Mouse (Mus musculus) frontal cortex, postnatal 10 days (tissue): ENCODE measurements at regions not wholly inside any gene's neighbourhood (a gene's known extent, or its start where the extent isn't known, plus 50 kb on each side); places are given as distances from the start of the nearest gene placed in this dataset.

Source experiments
- DNase-seq, 2 experiments: peaks; one replicate each; pipeline ENCODE4 v3.0.0; 2022; ENCODE audit warnings: low spot score in 2 of 2, mixed read lengths in 1 of 2

DNA sequence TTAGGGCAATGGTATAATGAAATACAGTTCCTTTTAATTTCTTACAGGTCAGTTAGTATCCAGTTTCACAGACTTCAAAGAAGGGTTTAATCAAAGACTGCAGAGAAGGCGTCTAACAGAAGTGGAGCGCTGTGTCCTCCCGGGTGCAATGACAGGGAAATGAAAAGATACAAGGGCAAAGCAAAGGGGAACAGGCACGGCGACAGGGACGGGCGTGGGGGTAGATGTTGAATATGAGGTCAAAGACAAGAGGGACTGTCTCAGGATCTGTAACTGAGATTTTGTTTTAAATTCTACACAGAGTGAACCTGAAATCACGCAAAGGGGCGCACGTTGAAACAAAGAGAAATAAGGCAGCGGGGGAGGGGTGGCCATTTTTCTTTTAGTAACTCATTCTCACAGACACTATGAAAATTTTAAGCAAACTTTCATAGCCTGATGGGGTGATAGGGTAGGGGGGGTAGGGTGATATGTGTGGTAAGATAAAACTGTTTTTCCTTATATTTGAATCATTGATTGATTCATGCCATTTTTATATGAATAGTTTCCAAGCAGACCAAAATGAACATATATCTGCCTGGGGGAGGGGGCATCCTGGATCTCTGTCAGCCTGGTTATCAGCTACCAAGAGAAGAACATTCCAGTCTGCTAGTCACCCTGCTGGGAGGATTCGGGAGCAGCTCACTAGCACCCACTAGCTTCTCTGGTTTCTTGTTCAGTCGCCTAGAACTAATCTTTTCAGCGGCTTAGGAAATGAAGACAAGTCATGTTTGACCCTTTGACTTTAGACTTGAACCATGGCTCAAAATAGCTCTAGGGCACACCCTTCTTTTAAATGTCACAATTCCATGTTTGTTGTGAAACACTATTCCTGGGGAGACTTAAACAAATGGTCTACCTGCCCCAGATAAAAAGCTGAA is 139.1 kb upstream of the Map3k7 start:
- DNase-seq: no peak

DNA sequence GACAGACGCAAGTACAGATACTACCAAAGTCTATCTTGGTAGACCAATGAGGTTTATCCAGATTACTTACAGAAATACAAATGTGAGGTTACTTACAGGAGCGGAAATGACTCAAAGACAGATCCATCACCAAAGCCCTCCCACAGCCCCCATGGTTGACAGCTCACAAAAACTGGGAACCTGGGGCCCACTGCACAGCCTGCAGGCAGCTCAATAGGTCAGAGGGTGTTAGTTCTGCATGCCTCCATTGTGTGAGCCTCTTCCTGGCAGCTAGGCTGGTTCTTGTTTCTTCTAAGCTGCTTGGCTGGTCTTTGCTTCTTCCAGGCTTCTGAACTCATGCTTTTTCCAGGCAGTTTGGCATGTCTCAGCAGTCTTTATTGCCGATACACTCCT is 138.5 kb upstream of the Map3k7 start:
- no peak for DNase-seq

GRCm38 (mm10) chr4:31826661-31827060 is 137.2 kb upstream of the Map3k7 start:
- DNase-seq: no peak

DNA sequence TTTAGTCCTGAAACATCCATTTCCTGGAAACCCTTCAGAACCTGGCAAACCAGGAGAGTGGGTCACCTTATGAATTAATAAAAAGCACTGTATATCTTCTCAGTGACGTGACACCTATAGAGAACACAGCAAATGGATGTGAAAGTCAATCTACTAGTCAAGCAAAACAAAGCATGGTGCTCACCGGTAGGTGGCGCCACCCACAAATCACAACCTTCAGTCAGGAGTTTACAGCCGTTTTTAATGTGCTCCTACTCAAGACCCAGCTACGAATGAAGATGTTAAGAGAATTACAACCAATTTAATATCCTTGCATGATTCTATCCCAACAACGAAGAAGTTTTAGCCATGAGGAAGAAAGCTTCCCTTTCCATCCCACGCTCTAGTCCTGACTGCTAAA is 136.6 kb upstream of the Map3k7 start:
- DNase-seq: no peak

DNA sequence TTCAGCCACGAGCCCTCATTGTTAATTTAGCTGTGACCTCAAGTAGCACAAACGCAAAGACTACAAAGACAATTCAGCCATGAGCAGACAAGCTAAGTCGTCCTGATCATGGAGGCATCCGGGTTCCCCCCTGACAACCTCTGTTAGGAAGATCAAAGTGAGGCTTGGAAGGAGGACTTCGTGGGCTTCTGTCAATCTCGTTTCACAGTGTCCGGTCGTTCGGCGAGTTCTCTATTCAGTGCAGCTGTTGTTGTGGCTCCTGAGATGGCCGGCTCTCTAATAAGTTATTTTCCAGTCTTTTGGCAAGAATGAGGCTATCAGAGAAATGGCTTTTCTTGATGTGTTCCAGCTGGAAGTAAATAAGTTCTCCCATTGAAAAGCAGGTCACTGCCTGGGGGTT is 133.7 kb upstream of the Map3k7 start:
- no peak for DNase-seq

- DNase-seq: no peak
Observed at GRCm38 (mm10) chr4:31831469-31831868, 132.4 kb upstream of the Map3k7 start.

- DNase-seq: no peak
Observed at GRCm38 (mm10) chr4:31833828-31834227, 130.1 kb upstream of the Map3k7 start.

GRCm38 (mm10) chr4:31835051-31835450 is 128.8 kb upstream of the Map3k7 start:
- no peak for DNase-seq

DNA sequence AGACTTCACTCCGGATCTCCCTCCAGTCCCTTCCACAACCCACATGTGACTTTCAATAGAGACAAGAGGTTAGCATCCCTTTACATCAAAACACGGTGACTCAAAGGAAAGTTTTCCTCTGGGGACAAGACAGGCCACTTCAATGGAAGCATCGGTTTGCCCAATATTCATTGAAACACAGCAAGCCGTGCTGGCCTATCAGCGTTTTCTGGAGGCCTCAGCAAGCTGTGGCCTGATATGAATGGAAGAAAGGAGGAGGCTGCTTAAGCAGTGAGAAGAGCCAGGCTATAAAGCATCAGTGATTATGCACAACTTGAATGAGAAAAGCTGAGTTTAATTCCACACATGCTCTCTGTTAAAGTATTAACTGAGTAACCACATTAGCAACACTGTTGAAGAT is 125.3 kb upstream of the Map3k7 start:
- DNase-seq: no peak

DNA sequence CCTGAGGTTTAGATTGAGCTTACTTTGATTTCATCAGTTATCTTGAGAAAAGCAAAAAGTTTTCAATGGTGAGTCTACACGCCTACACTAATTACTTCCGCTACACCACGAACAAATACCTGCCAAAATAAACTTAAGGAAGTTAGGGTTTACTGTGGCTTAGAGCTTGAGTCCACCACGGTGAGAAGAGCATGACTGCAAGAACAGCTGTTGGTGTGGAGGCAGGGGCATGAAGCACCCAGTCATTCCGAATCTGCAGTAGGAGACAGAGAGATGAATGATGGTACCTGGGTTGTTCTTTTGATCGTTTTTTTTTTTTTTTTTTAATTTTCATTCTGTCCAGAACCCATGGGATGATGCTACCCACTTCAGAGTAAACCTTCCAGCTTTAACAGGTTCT is 114.1 kb upstream of the Map3k7 start:
- DNase-seq: no peak

DNA sequence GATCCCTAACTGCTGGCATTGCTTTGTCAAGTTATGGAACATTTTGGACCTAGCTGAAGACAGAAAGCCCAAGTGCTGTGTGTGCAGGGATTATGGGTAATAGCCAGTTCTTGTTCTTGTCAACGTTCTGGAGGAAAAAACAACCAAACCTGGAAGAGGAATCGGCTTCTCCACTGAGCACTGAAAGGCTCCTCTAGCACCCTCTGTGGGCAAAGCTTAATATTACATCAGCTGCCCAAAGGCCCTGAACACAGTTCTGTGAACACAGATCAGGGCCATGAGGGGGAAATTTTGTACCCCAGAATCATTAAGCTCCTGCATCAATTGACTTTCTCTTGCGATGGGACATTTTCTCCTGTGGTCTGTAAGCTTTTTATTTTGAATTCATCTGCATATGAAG is 112.9 kb upstream of the Map3k7 start:
- no peak for DNase-seq

- no peak for DNase-seq
Observed at GRCm38 (mm10) chr4:31853851-31854250, 110.0 kb upstream of the Map3k7 start.

DNA sequence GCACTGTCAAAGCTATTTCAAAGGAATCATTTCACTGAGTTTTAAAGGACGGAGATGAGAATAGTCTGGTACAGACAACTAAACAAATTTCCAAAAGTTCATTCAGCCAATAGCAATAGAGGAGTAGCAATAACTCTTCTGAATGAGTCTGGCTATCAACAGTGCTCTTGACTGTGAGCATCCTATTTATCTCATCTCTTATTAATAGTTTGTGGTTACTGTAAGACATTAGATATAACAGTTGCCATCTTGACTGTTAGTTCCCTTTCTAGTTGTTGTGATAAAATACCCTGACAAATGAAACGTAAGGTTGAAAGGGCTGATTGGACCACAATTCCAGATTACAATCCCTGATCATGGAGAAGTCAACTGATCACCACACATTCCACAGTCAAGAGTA is 103.5 kb upstream of the Map3k7 start:
- no peak for DNase-seq

DNA sequence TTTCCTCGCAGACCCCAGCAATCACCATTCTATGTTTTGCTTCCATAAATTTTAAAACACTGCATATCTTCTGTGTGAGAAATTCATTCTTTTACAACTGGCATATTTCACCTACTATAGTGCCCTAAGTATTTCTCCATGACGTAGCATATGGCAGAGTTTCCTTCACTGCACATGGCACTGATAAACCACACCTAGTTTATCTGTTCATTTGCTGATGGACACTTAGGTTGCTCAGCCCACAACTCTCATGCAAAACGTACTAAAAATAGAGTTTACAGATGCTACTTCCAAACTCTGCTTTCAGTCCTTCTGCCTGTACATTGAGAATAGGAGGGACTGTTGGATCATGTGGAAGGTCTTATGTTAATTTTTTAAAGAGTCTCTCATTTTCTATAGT is 102.7 kb upstream of the Map3k7 start:
- no peak for DNase-seq

- no peak for DNase-seq
Observed at GRCm38 (mm10) chr4:31872985-31873983, 90.6 kb upstream of the Map3k7 start.

DNA sequence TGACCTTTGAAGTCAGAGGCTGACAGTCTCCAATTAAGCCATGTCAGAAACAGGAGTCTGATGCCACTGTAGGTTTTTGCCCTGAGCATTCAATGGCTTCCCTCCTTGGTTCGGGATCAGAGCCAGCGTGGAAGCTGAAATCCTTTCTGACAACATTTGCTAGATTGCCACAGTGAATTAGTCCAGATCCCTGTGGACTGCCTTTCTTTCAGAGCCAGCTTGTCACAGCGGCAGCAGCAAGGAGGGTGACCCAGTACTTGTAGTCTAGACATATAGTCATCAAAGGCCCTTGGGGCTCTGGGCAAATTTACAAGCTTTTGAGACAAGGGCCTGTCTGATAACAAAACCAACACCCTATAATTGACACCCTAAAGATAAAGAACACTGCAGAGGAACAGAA is 86.5 kb upstream of the Map3k7 start:
- DNase-seq: no peak

- no peak for DNase-seq
Observed at GRCm38 (mm10) chr4:31878493-31879191, 85.3 kb upstream of the Map3k7 start.

- no peak for DNase-seq
Observed at GRCm38 (mm10) chr4:31879192-31879585, 84.7 kb upstream of the Map3k7 start.

- DNase-seq: no peak
Observed at GRCm38 (mm10) chr4:31880213-31880612, 83.7 kb upstream of the Map3k7 start.

GRCm38 (mm10) chr4:31889673-31890072 is 74.2 kb upstream of the Map3k7 start:
- DNase-seq: no peak

DNA sequence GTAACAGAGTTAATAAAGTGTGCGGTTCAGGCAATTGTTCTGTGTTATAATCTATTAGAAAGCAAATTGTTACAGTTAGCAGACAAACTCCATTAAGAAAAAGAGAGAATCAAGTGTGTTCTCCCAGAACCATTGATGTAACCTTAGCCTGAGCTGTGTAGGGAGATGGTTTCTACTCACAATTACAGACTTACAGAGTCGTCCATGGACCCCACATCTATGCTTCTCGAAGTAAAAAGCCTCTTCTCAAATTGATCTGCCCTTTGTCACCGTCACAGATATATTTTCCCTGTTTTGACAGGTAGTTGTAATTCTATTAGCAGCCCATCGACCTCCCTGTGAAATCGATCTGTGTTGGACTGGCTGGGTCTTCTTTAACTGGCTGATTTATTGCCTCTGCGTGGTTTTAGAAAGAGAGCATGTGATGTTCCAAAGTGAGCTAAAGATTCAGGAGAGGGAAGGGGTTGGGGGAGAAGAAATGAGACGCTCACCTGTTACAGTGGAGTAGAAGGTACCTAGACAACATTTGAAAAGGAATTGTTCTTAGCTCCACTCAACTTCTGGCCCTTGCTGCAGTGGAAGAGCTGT is 54.7 kb upstream of the Map3k7 start:
- DNase-seq: no peak
